Mouse (Mus musculus): Measurements from ENCODE around the gene Fgf2. TPM values are rescaled to one million over a fixed set of nuclear protein-coding genes. Genes with fewer than 3 reads are reported as not detected.

Fgf2 gene
- 10 to 100 TPM in 1 of 2 experiments, 1 to 10 TPM in 1; 7.7 to 10.0 TPM for total RNA-seq (2021)
- long read RNA-seq, experiment 1, partial matches to known transcripts, result 0 of 2 reads
- long read RNA-seq, experiment 1, other reads (novel, unspliced or antisense), result 2 of 2 reads
- long read RNA-seq, experiment 2, full-length matches to known transcripts, result 1 of 4 reads
- long read RNA-seq, experiment 2, partial matches to known transcripts, result 0 of 4 reads
- long read RNA-seq, experiment 2, other reads (novel, unspliced or antisense), result 3 of 4 reads

DNA sequence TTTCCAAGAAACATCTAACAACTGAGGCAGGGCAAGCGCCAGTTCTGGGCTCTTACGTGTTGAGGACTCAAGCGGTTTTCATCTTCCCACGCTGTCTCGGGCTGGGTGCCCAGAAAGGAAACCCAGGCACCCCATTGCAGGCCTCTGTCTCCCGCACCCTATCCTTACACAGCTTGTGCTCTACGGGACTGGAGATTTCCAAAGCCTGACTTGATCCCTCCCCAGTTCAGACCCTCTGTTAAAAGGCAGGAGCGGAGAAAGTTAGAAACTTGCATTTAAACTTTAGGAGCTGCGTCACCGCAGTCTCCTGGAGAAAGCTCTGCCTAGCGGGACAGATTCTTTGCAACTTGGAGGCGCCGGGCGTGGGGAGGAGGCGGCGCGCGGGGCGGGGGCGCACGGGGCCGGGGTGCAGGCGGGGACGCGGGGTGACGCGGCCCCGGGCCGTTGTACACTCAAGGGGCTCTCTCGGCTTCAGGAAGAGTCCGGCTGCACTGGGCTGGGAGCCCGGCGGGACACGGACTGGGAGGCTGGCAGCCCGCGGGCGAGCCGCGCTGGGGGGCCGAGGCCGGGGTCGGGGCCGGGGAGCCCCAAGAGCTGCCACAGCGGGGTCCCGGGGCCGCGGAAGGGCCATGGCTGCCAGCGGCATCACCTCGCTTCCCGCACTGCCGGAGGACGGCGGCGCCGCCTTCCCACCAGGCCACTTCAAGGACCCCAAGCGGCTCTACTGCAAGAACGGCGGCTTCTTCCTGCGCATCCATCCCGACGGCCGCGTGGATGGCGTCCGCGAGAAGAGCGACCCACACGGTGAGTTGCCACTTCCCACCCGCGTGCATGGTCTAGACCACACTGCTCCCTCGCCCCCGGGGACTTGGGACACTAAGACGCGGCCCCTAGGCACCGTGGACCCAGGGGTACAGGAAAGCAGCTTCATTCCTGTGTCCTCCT lies at the start of gene Fgf2:
Gene Fgf2 (plus strand): TSS at position 126 of the 945 bp plus-strand sequence.
- no peak for TF ChIP-seq CTCF (conservative IDR thresholded peaks at IDR 0.05)
- DNase-seq (ENCODE audit: low spot score in 2 of 2), result no peak
- H3K4me3 ChIP-seq, result peak within 1 kb of the TSS; percentile 61
- peak within 1 kb of the TSS; percentile 5; the same call in 1 of the 2 replicates for H3K27ac ChIP-seq

DNA sequence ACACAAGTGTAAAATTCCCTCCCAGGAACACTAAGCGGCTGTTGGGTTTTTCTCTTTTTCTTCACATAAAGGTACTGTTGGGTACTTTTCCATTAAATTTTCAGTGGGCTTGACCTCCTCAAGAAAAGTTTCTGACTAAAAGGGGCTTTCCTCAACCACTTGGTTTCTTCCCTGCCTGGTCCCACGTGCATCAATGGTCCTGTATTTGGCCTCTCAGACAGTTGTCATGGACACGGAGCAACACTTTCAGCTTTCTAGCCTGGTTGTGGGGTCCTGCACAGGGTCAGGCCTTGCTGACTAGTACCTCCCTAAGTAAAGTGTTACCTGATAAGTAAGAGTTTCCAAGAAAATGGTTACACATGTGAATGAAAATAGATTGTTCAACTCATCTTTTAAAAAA lies 48.7 kb upstream of the Fgf2 start:
- DNase-seq (ENCODE audit: low spot score in 2 of 2), result no peak
- TF ChIP-seq CTCF (conservative IDR thresholded peaks at IDR 0.05), result no peak
- Histone ChIP-seq H3K4me3 (no peak overlapping the region), H3K27ac (no peak overlapping the region)

- peak; percentile 16 to 59 for DNase-seq (ENCODE audit: low spot score in 2 of 2)
- Histone ChIP-seq H3K27ac (no peak overlapping the region), H3K4me3 (no peak overlapping the region)
- peak; percentile 86 for TF ChIP-seq CTCF (conservative IDR thresholded peaks at IDR 0.05)
These were observed 45.5 kb upstream of the Fgf2 start for GRCm38 (mm10) chr3:37302685-37303084.

- Histone ChIP-seq H3K4me3 (no peak overlapping the region), H3K27ac (no peak overlapping the region)
- TF ChIP-seq CTCF (conservative IDR thresholded peaks at IDR 0.05), result no peak
- DNase-seq (ENCODE audit: low spot score in 2 of 2), result no peak
These were observed 44.6 kb upstream of the Fgf2 start for GRCm38 (mm10) chr3:37303392-37304139.

GRCm38 (mm10) chr3:37311897-37312369 lies 36.2 kb upstream of the Fgf2 start:
- no peak for DNase-seq (ENCODE audit: low spot score in 2 of 2)
- peak overlapping the region; percentile 96 for H3K27ac ChIP-seq
- peak overlapping the region; percentile 86 for H3K4me3 ChIP-seq
- no peak for TF ChIP-seq CTCF (conservative IDR thresholded peaks at IDR 0.05)

GRCm38 (mm10) chr3:37312370-37312941 lies 35.7 kb upstream of the Fgf2 start, which contains the start of the genes Bbs12 and Cetn4:
Gene Bbs12 (plus strand): TSS chr3:37312554.
Gene Cetn4 (minus strand): TSS chr3:37312708.
- peak within 1 kb of the TSS; percentile 96 for H3K27ac ChIP-seq
- no peak for TF ChIP-seq CTCF (conservative IDR thresholded peaks at IDR 0.05)
- H3K4me3 ChIP-seq, result peak within 1 kb of the TSS; percentile 86
- peak; percentile 95 to 99 for DNase-seq (ENCODE audit: low spot score in 2 of 2)

DNA sequence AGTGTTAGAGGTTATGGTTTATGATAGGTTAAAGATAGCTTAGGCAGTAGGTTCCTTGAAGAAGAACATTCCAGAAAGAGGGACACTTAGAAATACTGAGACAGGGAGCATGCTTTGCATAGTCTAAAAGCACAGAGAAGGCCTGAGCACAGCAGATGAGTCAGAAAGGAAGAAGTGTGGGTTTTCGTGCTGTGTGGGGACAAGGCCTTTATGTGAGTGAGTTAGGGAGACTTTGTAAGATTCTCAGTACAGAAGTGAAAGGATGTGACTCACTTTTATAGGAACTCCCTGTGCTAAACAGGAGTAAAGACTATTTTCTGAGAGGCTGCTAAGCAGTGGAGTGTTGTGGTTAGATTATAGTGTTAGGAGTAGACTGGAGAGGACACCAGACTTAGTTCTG lies 34.8 kb upstream of the Fgf2 start:
- peak overlapping the region; percentile 86 for H3K4me3 ChIP-seq
- peak in 1 of 2 experiments; percentile 18 for DNase-seq (ENCODE audit: low spot score in 2 of 2)
- H3K27ac ChIP-seq, result peak overlapping the region; percentile 96; the same call in 1 of the 2 replicates
- TF ChIP-seq CTCF (conservative IDR thresholded peaks at IDR 0.05), result no peak

GRCm38 (mm10) chr3:37316233-37316632 lies 31.9 kb upstream of the Fgf2 start:
- Histone ChIP-seq H3K27ac (no peak overlapping the region), H3K4me3 (no peak overlapping the region)
- TF ChIP-seq CTCF (conservative IDR thresholded peaks at IDR 0.05), result no peak
- no peak for DNase-seq (ENCODE audit: low spot score in 2 of 2)

GRCm38 (mm10) chr3:37324310-37324709 lies 23.8 kb upstream of the Fgf2 start:
- peak; percentile 77 for TF ChIP-seq CTCF (conservative IDR thresholded peaks at IDR 0.05)
- Histone ChIP-seq H3K4me3 (no peak overlapping the region), H3K27ac (no peak overlapping the region)
- DNase-seq (ENCODE audit: low spot score in 2 of 2), result no peak

- Histone ChIP-seq H3K27ac (no peak overlapping the region; the same call in 1 of the 2 replicates), H3K4me3 (no peak overlapping the region)
- TF ChIP-seq CTCF (conservative IDR thresholded peaks at IDR 0.05), result 0 out of 2 replicates have a peak, but pooled peaks have one; percentile 2
- DNase-seq (ENCODE audit: low spot score in 2 of 2), result peak in 1 of 2 experiments; percentile 34
These were observed 22.6 kb upstream of the Fgf2 start for GRCm38 (mm10) chr3:37325317-37326112.

GRCm38 (mm10) chr3:37326627-37327026 lies 21.5 kb upstream of the Fgf2 start:
- TF ChIP-seq CTCF (conservative IDR thresholded peaks at IDR 0.05), result no peak

More at GRCm38 (mm10) chr3:37326627-37327026, 21.5 kb upstream of the Fgf2 start:
- Histone ChIP-seq H3K4me3 (no peak overlapping the region), H3K27ac (no peak overlapping the region)
- DNase-seq (ENCODE audit: low spot score in 2 of 2), result no peak
